Mouse (Mus musculus): Measurements from ENCODE around the gene Cmah.

- no peak for TF ChIP-seq POLR2A (IDR thresholded peaks at IDR 0.05; ENCODE audit: insufficient read depth, low read length)
- no peak for TF ChIP-seq CTCF (IDR thresholded peaks at IDR 0.05; ENCODE audit: low read depth, low read length)
Measured at GRCm38 (mm10) chr13:24511367-24511766, 184.2 kb downstream of the Cmah start.

All from ES-Bruce4 (cell line).